Mouse (Mus musculus) erythroblast, embryonic 14.5 days (primary cell): Measurements from ENCODE around the gene Itgb2.

Experiments used
- GATA1 ChIP-seq: IDR thresholded peaks from 2 replicates; pipeline ENCODE4 v1.6.1; 2012; ENCODE audit warnings: low read length, inconsistent platforms, mixed read lengths
- TAL1 ChIP-seq: IDR thresholded peaks from 3 replicates; pipeline ENCODE4 v1.6.1; 2012; ENCODE audit warnings: low read length, inconsistent platforms, mixed read lengths

DNA sequence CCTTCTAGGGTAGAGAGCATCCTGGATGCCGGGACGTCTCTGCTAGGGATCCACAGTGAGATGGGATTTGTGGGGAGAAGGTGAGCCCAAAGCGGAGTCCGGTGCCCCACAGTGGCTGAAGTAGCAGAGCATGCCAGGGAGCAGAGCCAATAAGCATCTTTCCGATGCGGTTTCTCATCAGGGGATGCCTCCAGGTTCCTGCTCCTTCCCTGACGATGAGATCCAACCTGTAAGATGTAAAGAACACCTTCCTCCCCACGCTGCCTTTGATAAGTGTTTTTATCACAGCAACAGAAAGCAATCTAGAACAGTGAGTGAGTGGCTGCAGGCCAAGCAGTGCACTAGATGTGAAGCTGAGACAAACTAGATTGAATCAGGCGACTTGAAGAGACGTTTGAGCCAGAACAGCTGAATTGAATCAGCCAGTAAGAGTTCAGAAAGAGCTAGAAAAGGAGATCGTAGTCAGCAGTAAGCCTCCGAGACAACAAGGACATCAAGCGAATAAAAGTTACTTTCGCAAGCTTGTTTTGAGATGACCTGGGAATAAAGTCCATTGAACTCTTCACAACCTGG lies 13.6 kb upstream of the Itgb2 start:
- TF ChIP-seq TAL1 (no peak), GATA1 (no peak)
